Mouse (Mus musculus): ENCODE results near the gene Rps25. TPM values are rescaled to one million over a fixed set of nuclear protein-coding genes. Genes with fewer than 3 reads are reported as not detected.
"Not testable (repeated sequence)": the region's sequence is repeated elsewhere in the genome, so short reads cannot be mapped to it uniquely, and the experiment has no call there.

The Rps25 gene
- polyA plus RNA-seq (2012; ENCODE audit: insufficient read depth, insufficient read length, missing spikeins) = 2,665 and 2,801 TPM in 2 replicates

DNA sequence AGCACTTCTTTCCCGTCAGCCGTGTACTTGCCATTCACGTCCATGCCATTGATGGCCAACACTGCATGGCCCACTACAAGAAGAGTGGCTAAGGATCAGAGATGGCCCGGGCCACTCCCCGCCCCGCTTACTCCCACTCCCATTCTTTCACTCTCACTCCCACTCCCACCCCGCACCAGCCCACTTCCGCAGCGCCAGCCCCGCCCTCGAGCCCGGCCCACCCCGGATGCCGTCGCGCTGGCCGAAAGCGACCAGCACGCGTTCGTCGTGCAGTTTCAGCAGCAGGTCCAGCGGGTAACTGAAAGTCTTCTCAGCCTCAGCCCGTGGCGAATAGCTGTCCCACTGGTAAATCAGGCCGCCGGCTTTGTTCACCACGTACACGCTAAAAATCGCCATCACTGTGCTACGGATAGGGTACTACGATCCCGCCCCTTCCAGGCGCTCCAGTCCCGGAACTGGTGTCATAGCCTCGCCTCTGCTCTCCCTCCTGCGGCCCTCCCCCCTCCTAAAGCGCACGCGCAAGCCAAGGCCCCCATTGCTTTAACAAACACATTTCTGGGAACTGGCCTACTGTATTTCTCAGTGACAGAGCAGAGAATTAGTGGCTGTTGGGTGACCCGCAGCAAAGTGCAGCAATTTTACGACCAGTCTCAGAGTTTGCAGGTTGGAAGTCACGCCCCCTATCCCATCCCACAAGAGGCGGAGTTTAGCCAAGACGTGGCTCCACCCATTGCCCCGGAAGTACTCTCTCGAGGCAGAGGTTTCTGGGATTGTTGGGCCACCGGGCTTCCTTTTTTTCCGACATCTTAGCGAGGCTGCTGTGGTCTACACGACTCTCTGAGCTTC lies at the start of gene Rps25, which contains the start of gene Trappc4:
Gene Rps25, plus strand, starts transcription at position 234 of the 846 bp plus-strand sequence.
Gene Trappc4, minus strand, starts transcription at position 695 of the 846 bp plus-strand sequence.
- TF ChIP-seq POLR2A (IDR thresholded peaks at IDR 0.05; ENCODE audit: borderline replicate concordance, low read depth, low read length) (no peak), CTCF (IDR thresholded peaks at IDR 0.05; ENCODE audit: low read depth, low read length) (no peak)
- Histone ChIP-seq H3K4me1 (ENCODE audit: control insufficient read depth, insufficient read depth, low read length) (peaks cover 7% of the 10 kb centered on the region), H3K4me3 (ENCODE audit: insufficient read depth, low read length) (peak within 1 kb of the TSS; percentile 89), H3K27ac (ENCODE audit: insufficient read depth, low read depth, low read length) (peak within 1 kb of the TSS; percentile 92)

GRCm38 (mm10) chr9:44357207-44357606 lies 49.7 kb upstream of the Rps25 start:
- no peaks in the 10 kb centered on the region for H3K4me1 ChIP-seq (ENCODE audit: control insufficient read depth, insufficient read depth, low read length)
- H3K4me3 ChIP-seq (ENCODE audit: insufficient read depth, low read length) = no peak overlapping the region
- no peak for TF ChIP-seq CTCF (IDR thresholded peaks at IDR 0.05; ENCODE audit: low read depth, low read length)
- TF ChIP-seq POLR2A (IDR thresholded peaks at IDR 0.05; ENCODE audit: borderline replicate concordance, low read depth, low read length) = no peak
- no peak overlapping the region for H3K27ac ChIP-seq (ENCODE audit: insufficient read depth, low read depth, low read length)

- H3K4me1 ChIP-seq (ENCODE audit: control insufficient read depth, insufficient read depth, low read length) = no peaks in the 10 kb centered on the region
- H3K27ac ChIP-seq (ENCODE audit: insufficient read depth, low read depth, low read length) = peak within 1 kb of the TSS; percentile 94
- peak within 1 kb of the TSS; percentile 88 for H3K4me3 ChIP-seq (ENCODE audit: insufficient read depth, low read length)
- no peak for TF ChIP-seq CTCF (IDR thresholded peaks at IDR 0.05; ENCODE audit: low read depth, low read length)
- TF ChIP-seq POLR2A (IDR thresholded peaks at IDR 0.05; ENCODE audit: borderline replicate concordance, low read depth, low read length) = 0 out of 2 replicates have a peak, but pooled peaks have one; percentile 40
These were observed 45.6 kb upstream of the Rps25 start, which contains the start of gene Vps11 for GRCm38 (mm10) chr9:44361190-44361917. Gene Vps11 (minus strand): TSS chr9:44361670.

DNA sequence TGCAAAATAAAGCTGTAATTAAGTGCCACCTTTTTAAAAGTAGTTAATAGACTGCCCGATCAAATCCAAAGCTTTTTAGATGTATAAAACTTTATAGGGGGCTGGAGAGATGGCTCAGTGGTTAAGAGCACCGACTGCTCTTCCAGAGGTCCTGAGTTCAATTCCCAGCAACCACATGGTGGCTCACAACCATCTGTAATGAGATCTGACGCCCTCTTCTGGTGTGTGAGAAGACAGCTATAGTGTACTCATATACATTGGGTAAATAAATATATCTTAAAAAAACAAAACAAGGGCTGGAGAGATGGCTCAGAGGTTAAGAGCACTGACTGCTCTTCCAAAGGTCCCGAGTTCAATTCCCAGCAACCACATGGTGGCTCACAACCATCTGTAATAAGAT lies 45.0 kb upstream of the Rps25 start:
- Histone ChIP-seq H3K27ac (ENCODE audit: insufficient read depth, low read depth, low read length) (peak overlapping the region; percentile 55), H3K4me3 (ENCODE audit: insufficient read depth, low read length) (peak overlapping the region; percentile 88; the same call in 1 of the 2 replicates)
- H3K4me1 ChIP-seq (ENCODE audit: control insufficient read depth, insufficient read depth, low read length) = not testable (repeated sequence)

- Histone ChIP-seq H3K4me3 (ENCODE audit: insufficient read depth, low read length) (no peak overlapping the region), H3K4me1 (ENCODE audit: control insufficient read depth, insufficient read depth, low read length) (no peaks in the 10 kb centered on the region), H3K27ac (ENCODE audit: insufficient read depth, low read depth, low read length) (no peak overlapping the region)
- TF ChIP-seq POLR2A (IDR thresholded peaks at IDR 0.05; ENCODE audit: borderline replicate concordance, low read depth, low read length) (no peak), CTCF (IDR thresholded peaks at IDR 0.05; ENCODE audit: low read depth, low read length) (peak; percentile 32; the same call in 1 of the 2 replicates)
These were observed 42.5 kb upstream of the Rps25 start for GRCm38 (mm10) chr9:44364480-44364879.

DNA sequence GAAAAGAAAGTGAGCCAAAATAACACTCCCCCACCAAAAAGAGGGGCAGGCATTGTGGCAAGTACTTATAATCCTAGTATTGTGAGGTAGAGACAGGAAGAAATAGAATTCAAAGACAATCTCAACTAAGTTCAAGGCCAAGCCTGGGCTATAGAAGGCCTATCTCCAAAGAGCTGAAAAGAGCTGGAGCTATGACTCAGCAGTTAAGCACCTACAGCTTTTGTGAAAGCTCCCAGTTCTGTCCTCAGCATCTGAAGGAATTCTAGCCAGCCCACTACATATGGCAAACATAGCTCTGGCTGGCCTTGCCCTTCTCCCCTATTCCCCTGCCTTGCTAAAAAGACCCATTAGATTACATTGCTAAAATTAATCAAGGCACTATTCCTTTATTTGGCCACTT lies 33.6 kb upstream of the Rps25 start:
- TF ChIP-seq POLR2A (IDR thresholded peaks at IDR 0.05; ENCODE audit: borderline replicate concordance, low read depth, low read length) (no peak), CTCF (IDR thresholded peaks at IDR 0.05; ENCODE audit: low read depth, low read length) (no peak)
- no peak overlapping the region for H3K4me3 ChIP-seq (ENCODE audit: insufficient read depth, low read length)
- no peak overlapping the region for H3K27ac ChIP-seq (ENCODE audit: insufficient read depth, low read depth, low read length)
- H3K4me1 ChIP-seq (ENCODE audit: control insufficient read depth, insufficient read depth, low read length) = peaks cover 11% of the 10 kb centered on the region

DNA sequence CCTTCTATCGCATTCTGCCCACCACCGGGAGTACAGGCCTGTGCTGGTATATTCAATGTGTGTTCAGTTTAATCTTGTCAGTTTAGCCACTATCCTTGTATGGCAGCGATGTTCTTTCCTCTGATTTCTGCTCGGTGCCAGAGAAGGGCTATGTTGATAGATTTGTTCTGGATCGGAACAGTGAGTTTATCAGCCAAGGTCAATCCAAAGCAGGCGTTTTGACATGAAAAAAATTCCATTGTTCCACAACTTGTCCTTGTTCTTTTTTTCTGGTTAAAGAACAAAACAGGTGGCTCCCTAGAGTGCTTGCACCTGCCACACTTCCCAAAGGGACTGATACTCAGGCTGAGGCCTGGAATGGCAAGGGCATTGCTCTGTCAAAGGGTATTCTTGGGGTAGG lies 30.8 kb upstream of the Rps25 start:
- Histone ChIP-seq H3K4me3 (ENCODE audit: insufficient read depth, low read length) (no peak overlapping the region), H3K27ac (ENCODE audit: insufficient read depth, low read depth, low read length) (no peak overlapping the region), H3K4me1 (ENCODE audit: control insufficient read depth, insufficient read depth, low read length) (peaks cover 16% of the 10 kb centered on the region)
- no peak for TF ChIP-seq CTCF (IDR thresholded peaks at IDR 0.05; ENCODE audit: low read depth, low read length)
- TF ChIP-seq POLR2A (IDR thresholded peaks at IDR 0.05; ENCODE audit: borderline replicate concordance, low read depth, low read length) = no peak

DNA sequence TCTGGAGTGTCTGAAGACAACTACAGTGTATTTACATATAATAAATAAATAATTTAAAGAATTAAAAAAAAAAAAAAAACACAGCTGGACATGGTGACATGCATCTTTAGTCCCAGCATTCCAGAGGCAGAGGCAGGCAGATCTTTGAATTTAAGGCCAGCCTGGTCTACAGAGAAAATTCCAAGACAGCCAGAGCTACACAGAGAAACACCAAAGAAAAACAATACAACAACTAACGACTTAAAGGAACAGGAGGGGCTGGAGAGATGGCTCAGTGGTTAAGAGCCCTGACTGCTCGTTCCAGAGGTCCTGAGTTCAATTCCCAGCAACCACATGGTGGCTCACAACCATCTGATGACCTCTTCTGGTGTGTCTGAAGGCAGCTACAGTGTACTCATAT lies 29.6 kb upstream of the Rps25 start:
- not testable (repeated sequence) for H3K4me3 ChIP-seq (ENCODE audit: insufficient read depth, low read length); H3K27ac ChIP-seq (ENCODE audit: insufficient read depth, low read depth, low read length)
- H3K4me1 ChIP-seq (ENCODE audit: control insufficient read depth, insufficient read depth, low read length) = peaks cover 16% of the 10 kb centered on the region

DNA sequence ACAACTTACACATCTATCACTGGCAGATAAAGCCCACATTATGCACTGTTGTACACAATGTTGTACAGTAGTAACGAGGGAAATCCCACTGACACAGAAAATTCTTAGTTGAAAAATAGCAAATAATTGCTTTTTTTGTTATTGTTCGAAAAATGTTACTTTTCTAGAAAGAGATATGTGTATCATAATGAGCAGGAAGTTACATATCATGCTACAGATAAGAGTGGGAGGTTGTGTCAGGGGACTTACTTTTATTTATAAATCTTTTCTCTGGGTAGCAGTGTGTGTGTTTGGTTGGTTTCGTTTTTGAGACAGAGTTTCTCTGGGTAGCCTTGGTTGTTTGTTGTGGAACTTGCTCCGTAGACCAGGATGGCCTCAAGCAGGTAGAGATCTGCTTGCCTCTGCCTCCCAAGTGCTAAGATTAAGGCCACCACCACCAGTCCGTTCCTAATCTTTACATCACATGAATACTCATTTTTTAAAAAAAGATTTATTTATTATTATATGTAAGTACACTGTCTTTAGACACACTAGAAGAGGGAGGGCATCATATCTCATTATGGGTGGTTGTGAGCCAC lies 28.7 kb upstream of the Rps25 start:
- TF ChIP-seq POLR2A (IDR thresholded peaks at IDR 0.05; ENCODE audit: borderline replicate concordance, low read depth, low read length) = no peak
- TF ChIP-seq CTCF (IDR thresholded peaks at IDR 0.05; ENCODE audit: low read depth, low read length) = no peak
- H3K27ac ChIP-seq (ENCODE audit: insufficient read depth, low read depth, low read length) = peak overlapping the region; percentile 53; the same call in 1 of the 2 replicates
- peak overlapping the region; percentile 96 for H3K4me3 ChIP-seq (ENCODE audit: insufficient read depth, low read length)
- H3K4me1 ChIP-seq (ENCODE audit: control insufficient read depth, insufficient read depth, low read length) = peaks cover 16% of the 10 kb centered on the region
